Mouse (Mus musculus): ENCODE measurements around the gene Gm853. TPM values are rescaled to one million over a fixed set of nuclear protein-coding genes. Genes with fewer than 3 reads are reported as not detected.

Gene Gm853
- polyA plus RNA-seq, 1 experiment from 2014 or later = not detected

GRCm38 (mm10) chr4:130213197-130213596 lies 9.0 kb downstream of the Gm853 start:
- no peaks in the 10 kb centered on the region for H3K9me3 ChIP-seq (replicated peaks)
- peaks cover 42% of the 10 kb centered on the region for H3K4me1 ChIP-seq
- H3K27ac ChIP-seq = peak overlapping the region; percentile 84
- 68% methylated on average over 4 of the region's 4 CpGs for WGBS (ENCODE audit: insufficient replicate concordance)
- H3K9ac ChIP-seq = peak overlapping the region; percentile 23; the same call in 1 of the 2 replicates
- ATAC-seq = peak; percentile 31; the same call in 1 of the 2 replicates
- peaks cover 15% of the 10 kb centered on the region; the same call in 1 of the 2 replicates for H3K27me3 ChIP-seq (replicated peaks)
- no peak overlapping the region for H3K4me3 ChIP-seq
- H3K36me3 ChIP-seq = no peaks in the 10 kb centered on the region
- peak overlapping the region; percentile 43 for H3K4me2 ChIP-seq

GRCm38 (mm10) chr4:130212421-130212820 lies 9.8 kb downstream of the Gm853 start:
- Histone ChIP-seq H3K4me3 (no peak overlapping the region), H3K27me3 (replicated peaks) (peaks cover 15% of the 10 kb centered on the region; the same call in 1 of the 2 replicates), H3K36me3 (no peaks in the 10 kb centered on the region), H3K27ac (0 out of 2 replicates have a peak overlapping the region, but pooled peaks have one; percentile 57), H3K9ac (no peak overlapping the region), H3K4me2 (no peak overlapping the region), H3K9me3 (replicated peaks) (no peaks in the 10 kb centered on the region), H3K4me1 (peaks cover 42% of the 10 kb centered on the region)
- WGBS (ENCODE audit: insufficient replicate concordance) = 48% methylated on average over 7 of the region's 7 CpGs
- peak; percentile 38; the same call in 1 of the 2 replicates for ATAC-seq

- H3K27ac ChIP-seq = peak overlapping the region; percentile 10; the same call in 1 of the 2 replicates
Measured at GRCm38 (mm10) chr4:130211870-130212269, 10.3 kb downstream of the Gm853 start.

GRCm38 (mm10) chr4:130198694-130199670 lies 23.2 kb downstream of the Gm853 start:
- peaks cover 10% of the 10 kb centered on the region for H3K4me1 ChIP-seq
- H3K9me3 ChIP-seq (replicated peaks) = 0 out of 2 replicates have a peak, but pooled peaks cover 7% of the 10 kb centered on the region
- no peak overlapping the region for H3K27ac ChIP-seq
- H3K27me3 ChIP-seq (replicated peaks) = peaks cover 61% of the 10 kb centered on the region
- 0 out of 2 replicates have a peak overlapping the region, but pooled peaks have one; percentile 18 for H3K9ac ChIP-seq
- peak; percentile 72 for ATAC-seq
- peak overlapping the region; percentile 56 for H3K4me2 ChIP-seq
- WGBS (ENCODE audit: insufficient replicate concordance) = 17% methylated on average over 35 of the region's 35 CpGs
- H3K36me3 ChIP-seq = no peaks in the 10 kb centered on the region
- H3K4me3 ChIP-seq = peak overlapping the region; percentile 16; the same call in 1 of the 2 replicates

More at GRCm38 (mm10) chr4:130211870-130212269, 10.3 kb downstream of the Gm853 start:
- WGBS (ENCODE audit: insufficient replicate concordance) = 62% methylated on average over 2 of the region's 2 CpGs
- Histone ChIP-seq H3K9ac (no peak overlapping the region), H3K27me3 (replicated peaks) (peaks cover 15% of the 10 kb centered on the region; the same call in 1 of the 2 replicates), H3K9me3 (replicated peaks) (peaks cover 5% of the 10 kb centered on the region; the same call in 1 of the 2 replicates), H3K36me3 (no peaks in the 10 kb centered on the region), H3K4me3 (no peak overlapping the region), H3K4me1 (peaks cover 42% of the 10 kb centered on the region), H3K4me2 (no peak overlapping the region)
- peak; percentile 38; the same call in 1 of the 2 replicates for ATAC-seq

GRCm38 (mm10) chr4:130196542-130196941 lies 25.7 kb downstream of the Gm853 start:
- H3K4me2 ChIP-seq = no peak overlapping the region
- no peak overlapping the region for H3K27ac ChIP-seq
- no peaks in the 10 kb centered on the region for H3K36me3 ChIP-seq
- peaks cover 71% of the 10 kb centered on the region for H3K27me3 ChIP-seq (replicated peaks)
- peaks cover 10% of the 10 kb centered on the region for H3K4me1 ChIP-seq
- no peak overlapping the region for H3K9ac ChIP-seq
- no peak for ATAC-seq
- no peaks in the 10 kb centered on the region for H3K9me3 ChIP-seq (replicated peaks)
- WGBS (ENCODE audit: insufficient replicate concordance) = 38% methylated on average over 8 of the region's 8 CpGs
- H3K4me3 ChIP-seq = no peak overlapping the region

GRCm38 (mm10) chr4:130195924-130196323 lies 26.3 kb downstream of the Gm853 start:
- Histone ChIP-seq H3K36me3 (no peaks in the 10 kb centered on the region), H3K4me2 (no peak overlapping the region), H3K4me1 (peaks cover 10% of the 10 kb centered on the region), H3K27ac (no peak overlapping the region), H3K27me3 (replicated peaks) (peaks cover 65% of the 10 kb centered on the region), H3K9me3 (replicated peaks) (no peaks in the 10 kb centered on the region), H3K4me3 (no peak overlapping the region), H3K9ac (no peak overlapping the region)
- 57% methylated on average over 13 of the region's 13 CpGs for WGBS (ENCODE audit: insufficient replicate concordance)
- no peak for ATAC-seq

- Histone ChIP-seq H3K9me3 (replicated peaks) (no peaks in the 10 kb centered on the region), H3K27ac (no peak overlapping the region), H3K36me3 (no peaks in the 10 kb centered on the region), H3K27me3 (replicated peaks) (peaks cover 31% of the 10 kb centered on the region), H3K4me3 (no peak overlapping the region), H3K4me2 (no peak overlapping the region), H3K4me1 (no peaks in the 10 kb centered on the region), H3K9ac (no peak overlapping the region)
- no peak for ATAC-seq
- WGBS (ENCODE audit: insufficient replicate concordance) = 52% methylated on average over 9 of the region's 9 CpGs
Measured at GRCm38 (mm10) chr4:130192266-130192665, 29.9 kb downstream of the Gm853 start.

GRCm38 (mm10) chr4:130189606-130190005 lies 32.6 kb downstream of the Gm853 start:
- no peak overlapping the region for H3K27ac ChIP-seq
- 57% methylated on average over 7 of the region's 7 CpGs for WGBS (ENCODE audit: insufficient replicate concordance)
- no peaks in the 10 kb centered on the region for H3K9me3 ChIP-seq (replicated peaks)
- peaks cover 36% of the 10 kb centered on the region for H3K27me3 ChIP-seq (replicated peaks)
- ATAC-seq = no peak
- no peaks in the 10 kb centered on the region for H3K36me3 ChIP-seq
- no peak overlapping the region for H3K9ac ChIP-seq
- H3K4me2 ChIP-seq = no peak overlapping the region
- no peak overlapping the region for H3K4me3 ChIP-seq
- no peaks in the 10 kb centered on the region for H3K4me1 ChIP-seq

GRCm38 (mm10) chr4:130188806-130189297 lies 33.3 kb downstream of the Gm853 start:
- H3K27me3 ChIP-seq (replicated peaks) = peaks cover 37% of the 10 kb centered on the region
- H3K27ac ChIP-seq = no peak overlapping the region
- no peaks in the 10 kb centered on the region for H3K4me1 ChIP-seq
- no peak overlapping the region for H3K9ac ChIP-seq
- ATAC-seq = 0 out of 2 replicates have a peak, but pooled peaks have one; percentile 21
- no peak overlapping the region for H3K4me3 ChIP-seq
- 3% methylated on average over 13 of the region's 13 CpGs for WGBS (ENCODE audit: insufficient replicate concordance)
- H3K4me2 ChIP-seq = peak overlapping the region; percentile 30
- H3K9me3 ChIP-seq (replicated peaks) = no peaks in the 10 kb centered on the region
- no peaks in the 10 kb centered on the region for H3K36me3 ChIP-seq

- no peaks in the 10 kb centered on the region for H3K9me3 ChIP-seq (replicated peaks)
- no peak overlapping the region for H3K9ac ChIP-seq
- H3K4me3 ChIP-seq = no peak overlapping the region
- 63% methylated on average over 12 of the region's 12 CpGs for WGBS (ENCODE audit: insufficient replicate concordance)
- H3K27ac ChIP-seq = no peak overlapping the region
- H3K4me1 ChIP-seq = no peaks in the 10 kb centered on the region
- peaks cover 38% of the 10 kb centered on the region for H3K27me3 ChIP-seq (replicated peaks)
- H3K4me2 ChIP-seq = no peak overlapping the region
- H3K36me3 ChIP-seq = no peaks in the 10 kb centered on the region
- ATAC-seq = no peak
Measured at GRCm38 (mm10) chr4:130186891-130187290, 35.3 kb downstream of the Gm853 start.

GRCm38 (mm10) chr4:130186450-130186849 lies 35.8 kb downstream of the Gm853 start:
- 58% methylated on average over 9 of the region's 9 CpGs for WGBS (ENCODE audit: insufficient replicate concordance)
- Histone ChIP-seq H3K27ac (no peak overlapping the region), H3K27me3 (replicated peaks) (peaks cover 38% of the 10 kb centered on the region)

GRCm38 (mm10) chr4:130183879-130184278 lies 38.3 kb downstream of the Gm853 start:
- Histone ChIP-seq H3K4me2 (no peak overlapping the region), H3K9ac (no peak overlapping the region), H3K4me1 (no peaks in the 10 kb centered on the region), H3K27ac (no peak overlapping the region), H3K36me3 (no peaks in the 10 kb centered on the region), H3K27me3 (replicated peaks) (peaks cover 53% of the 10 kb centered on the region), H3K9me3 (replicated peaks) (no peaks in the 10 kb centered on the region), H3K4me3 (no peak overlapping the region)
- ATAC-seq = no peak
- 79% methylated on average over 5 of the region's 5 CpGs for whole genome bisulfite sequencing (ENCODE audit: insufficient replicate concordance)

More at GRCm38 (mm10) chr4:130186450-130186849, 35.8 kb downstream of the Gm853 start:
- H3K9me3 ChIP-seq (replicated peaks) = no peaks in the 10 kb centered on the region
- H3K4me2 ChIP-seq = no peak overlapping the region
- ATAC-seq = no peak
- H3K36me3 ChIP-seq = no peaks in the 10 kb centered on the region
- no peak overlapping the region for H3K9ac ChIP-seq
- no peak overlapping the region for H3K4me3 ChIP-seq
- no peaks in the 10 kb centered on the region for H3K4me1 ChIP-seq

All from liver, embryonic 12.5 days (tissue).